Mouse (Mus musculus) cerebellum, postnatal 36 days (tissue): ENCODE measurements around the gene Arhgap15.
"Not testable (repeated sequence)": the region's sequence is repeated elsewhere in the genome, so short reads cannot be mapped to it uniquely, and the experiment has no call there.

Experiments used
- DNase-seq, 2 experiments: peaks; one replicate each; pipeline ENCODE4 v3.0.0; 2021 to 2022; ENCODE audit warnings: mixed read lengths in 2 of 2

The Arhgap15 gene

GRCm38 (mm10) chr2:43748287-43748983 is at the start of gene Arhgap15:
Arhgap15 (plus strand) TSS chr2:43748824.
- DNase-seq = no peak

GRCm38 (mm10) chr2:43712611-43713138 is 35.9 kb upstream of the Arhgap15 start:
- DNase-seq = no peak

GRCm38 (mm10) chr2:43722446-43723103 is 26.0 kb upstream of the Arhgap15 start:
- peak; percentile 52 to 71 for DNase-seq

DNA sequence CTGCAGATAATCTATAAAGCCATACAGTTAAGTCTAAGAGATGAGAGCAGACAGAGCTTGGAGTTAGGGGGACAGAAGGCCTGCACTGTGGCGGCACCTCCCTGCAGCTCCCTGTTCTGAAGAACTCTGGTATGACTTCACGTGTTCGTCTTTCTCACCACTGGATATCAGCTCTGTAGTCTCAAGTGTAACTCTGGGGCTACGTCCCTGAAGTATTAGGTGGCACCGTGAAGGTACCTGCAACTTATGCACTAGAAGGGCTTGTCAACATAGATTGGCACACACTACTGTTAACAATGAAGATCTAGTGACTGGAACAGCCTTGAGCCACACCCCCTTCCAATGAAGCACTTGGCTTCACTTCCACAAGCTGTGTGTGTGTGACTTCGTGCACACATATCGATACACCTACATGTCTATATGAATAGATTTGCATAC is 25.5 kb upstream of the Arhgap15 start:
- DNase-seq = no peak

- DNase-seq = no peak
Observed at GRCm38 (mm10) chr2:43727181-43727580, 21.4 kb upstream of the Arhgap15 start.

DNA sequence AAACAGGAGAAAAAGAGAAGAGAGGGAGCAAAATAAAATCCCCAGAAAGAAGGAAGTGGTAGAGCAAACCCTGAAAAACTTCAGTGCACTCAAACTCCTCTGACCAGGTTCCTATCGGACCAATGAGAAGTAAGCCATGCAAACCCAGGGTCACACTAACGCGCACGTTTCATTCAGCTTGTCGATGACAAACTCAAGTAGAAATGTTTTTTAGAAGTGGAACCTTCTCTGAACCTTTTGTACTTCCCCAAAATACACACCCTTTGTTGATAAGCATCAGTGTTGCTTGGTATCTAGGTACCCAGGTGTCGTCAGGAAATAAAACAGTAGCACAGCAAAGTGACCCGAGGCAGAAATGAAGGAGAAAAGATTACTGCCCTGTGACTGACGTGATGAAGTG is 20.9 kb upstream of the Arhgap15 start:
- DNase-seq = no peak

GRCm38 (mm10) chr2:43728831-43729230 is 19.8 kb upstream of the Arhgap15 start:
- no peak for DNase-seq

- no peak for DNase-seq
Observed at GRCm38 (mm10) chr2:43732396-43732795, 16.2 kb upstream of the Arhgap15 start.

GRCm38 (mm10) chr2:43735071-43735470 is 13.6 kb upstream of the Arhgap15 start:
- DNase-seq = not testable (repeated sequence)

GRCm38 (mm10) chr2:43737546-43737945 is 11.1 kb upstream of the Arhgap15 start:
- DNase-seq = no peak

- DNase-seq = no peak
Observed at GRCm38 (mm10) chr2:43738562-43739112, 10.0 kb upstream of the Arhgap15 start.

DNA sequence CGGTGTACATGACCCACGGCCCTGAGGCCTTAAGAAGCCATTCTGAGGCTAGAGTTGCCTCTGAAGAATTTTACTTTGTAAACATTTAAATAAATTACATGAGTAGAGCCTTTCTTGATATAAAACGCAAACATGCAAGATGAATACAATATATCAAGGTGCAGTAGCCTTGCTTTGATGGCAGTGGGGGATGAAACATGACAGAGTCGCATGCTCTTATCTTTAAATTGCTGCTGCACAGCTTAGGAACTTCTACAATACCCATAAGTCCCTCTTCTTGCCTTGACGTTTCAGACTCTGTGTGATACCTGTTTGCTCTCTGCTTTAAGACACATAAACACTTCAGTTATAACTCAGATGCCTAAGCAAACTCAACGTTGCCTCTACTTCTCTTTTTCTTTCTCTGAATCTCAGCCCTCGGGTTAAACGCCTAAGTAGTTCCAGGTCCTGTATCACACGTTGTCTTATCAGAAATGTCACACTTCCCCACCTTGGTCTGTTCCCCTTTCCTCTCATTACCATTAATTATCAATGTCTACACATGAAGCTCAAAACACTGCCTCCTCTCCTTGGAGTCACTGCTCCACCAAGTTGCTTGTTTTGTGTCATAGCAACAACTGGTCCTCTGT is 9.3 kb upstream of the Arhgap15 start:
- DNase-seq = no peak

- no peak for DNase-seq
Observed at GRCm38 (mm10) chr2:43749321-43749720, 697 bp downstream of the Arhgap15 start.

GRCm38 (mm10) chr2:43755899-43756298 is 7.3 kb downstream of the Arhgap15 start:
- no peak for DNase-seq

DNA sequence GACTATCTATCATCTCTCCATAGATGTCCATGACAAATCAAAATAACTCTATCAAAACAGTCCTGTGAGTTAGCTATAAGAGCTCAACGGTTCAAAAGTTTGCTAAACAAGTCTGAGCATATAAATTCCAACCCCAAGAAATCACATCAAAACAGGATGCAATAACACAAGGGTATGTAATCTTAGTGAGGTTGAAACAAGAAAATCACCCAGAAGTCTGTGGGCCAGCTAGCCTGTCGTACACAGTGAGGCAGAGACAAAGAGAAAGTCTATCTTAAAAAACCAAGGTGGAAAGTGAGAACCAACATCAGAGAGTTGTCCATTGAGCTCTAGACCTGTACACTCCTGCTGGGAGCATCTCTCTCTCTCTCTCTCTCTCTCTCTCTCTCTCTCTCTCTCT is 8.0 kb downstream of the Arhgap15 start:
- no peak for DNase-seq

DNA sequence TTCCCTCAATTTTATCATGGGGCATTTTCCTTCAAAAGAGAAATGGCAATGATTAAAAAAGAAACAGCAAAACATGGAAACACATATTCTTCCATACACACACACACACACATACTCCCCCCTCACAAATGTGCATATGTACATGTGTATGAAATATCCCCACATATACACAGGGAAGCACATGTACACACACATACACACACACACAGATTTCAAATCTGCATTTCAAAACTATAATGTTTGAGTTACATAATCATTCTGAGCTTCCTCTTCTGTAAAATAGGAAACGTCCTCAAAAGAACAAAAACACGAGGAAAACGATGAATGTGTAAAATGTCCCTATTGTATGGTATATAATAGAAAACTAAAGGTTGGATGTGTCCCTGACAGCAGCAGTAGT is 13.1 kb downstream of the Arhgap15 start:
- no peak for DNase-seq

- DNase-seq = no peak
Observed at GRCm38 (mm10) chr2:43763279-43763678, 14.7 kb downstream of the Arhgap15 start.

- DNase-seq = no peak
Observed at GRCm38 (mm10) chr2:43764456-43764855, 15.8 kb downstream of the Arhgap15 start.

GRCm38 (mm10) chr2:43766200-43766599 is 17.6 kb downstream of the Arhgap15 start:
- DNase-seq = no peak

- DNase-seq = no peak
Observed at GRCm38 (mm10) chr2:43769850-43770570, 21.4 kb downstream of the Arhgap15 start.

- DNase-seq = no peak
Observed at GRCm38 (mm10) chr2:43772640-43773039, 24.0 kb downstream of the Arhgap15 start.

DNA sequence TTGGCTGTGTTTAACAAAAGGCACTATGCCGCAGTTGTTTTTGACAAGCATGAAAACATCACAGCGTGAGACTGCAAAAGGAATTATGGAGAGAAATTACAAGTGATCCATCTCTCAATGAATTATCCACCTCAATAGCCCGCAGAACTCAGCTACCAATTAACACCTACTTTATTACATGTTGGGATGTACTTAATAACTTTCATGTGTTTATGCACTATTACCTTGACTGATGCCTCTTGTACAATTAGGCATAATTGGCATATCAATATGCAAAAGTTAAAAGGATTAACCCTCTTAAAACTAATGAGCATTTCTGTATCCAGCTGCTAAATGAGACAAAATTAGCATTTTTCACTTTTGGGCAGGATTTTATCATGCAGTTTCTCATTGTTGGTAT is 33.5 kb downstream of the Arhgap15 start:
- DNase-seq = no peak
